Mouse (Mus musculus) embryonic facial prominence, embryonic 11.5 days (tissue): ENCODE results near the gene Sema4d. TPM values are rescaled to one million over a fixed set of nuclear protein-coding genes. Genes with fewer than 3 reads are reported as not detected.
"Not testable (repeated sequence)": the region's sequence is repeated elsewhere in the genome, so short reads cannot be mapped to it uniquely, and the experiment has no call there.

Source experiments
- ATAC-seq: fragments of 200-750 bp; cut with Nextera tagmentation; replicated peaks from 2 replicates; pipeline ENCODE4 v1.8.0; 2017; ENCODE audit warnings: low read depth; ENCODE audit not compliant: insufficient number of reproducible peaks, low FRiP score, low TSS enrichment
- DNase-seq: peaks from one replicate; pipeline ENCODE4 v3.0.0-alpha.2; 2015; ENCODE audit warnings: low spot score
- H3K27ac ChIP-seq: fragments of 300-500 bp; sonication (generic); replicated peaks from 2 replicates; pipeline ENCODE4 v1.5.1; 2014; ENCODE audit warnings: mild to moderate bottlenecking, low read depth, low read length, control low read depth
- H3K27me3 ChIP-seq: fragments of 300-500 bp; sonication (generic); 2 replicates; pipeline ENCODE4 v1.6.1; 2014; ENCODE audit warnings: mild to moderate bottlenecking, low read length, moderate library complexity, mixed read lengths; ENCODE audit not compliant: control insufficient read depth, insufficient read depth
- H3K36me3 ChIP-seq: fragments of 300-500 bp; sonication (generic); replicated peaks from 2 replicates; pipeline ENCODE4 v1.6.1; 2014; ENCODE audit warnings: low read depth, mild to moderate bottlenecking, low read length, moderate library complexity, mixed read lengths; ENCODE audit not compliant: control insufficient read depth, insufficient read depth
- H3K4me1 ChIP-seq: fragments of 300-500 bp; sonication (generic); 2 replicates; pipeline ENCODE4 v1.6.1; 2014; ENCODE audit warnings: low read length, mixed read lengths; ENCODE audit not compliant: control insufficient read depth, insufficient read depth
- H3K4me2 ChIP-seq: fragments of 300-500 bp; sonication (generic); 2 replicates; pipeline ENCODE4 v1.6.1; 2014; ENCODE audit warnings: low read depth, mild to moderate bottlenecking, control low read depth, low read length, moderate library complexity
- H3K4me3 ChIP-seq: fragments of 300-500 bp; sonication (generic); 2 replicates; pipeline ENCODE4 v1.5.1; 2014; ENCODE audit warnings: low read depth, low read length, control low read depth
- H3K9ac ChIP-seq: fragments of 300-500 bp; sonication (generic); replicated peaks from 2 replicates; pipeline ENCODE4 v1.6.1; 2014; ENCODE audit warnings: mild to moderate bottlenecking, control low read depth, low read length
- H3K9me3 ChIP-seq: fragments of 300-500 bp; sonication (generic); replicated peaks from 2 replicates; pipeline ENCODE4 v1.6.1; 2016; ENCODE audit warnings: mild to moderate bottlenecking, low read length, inconsistent platforms, mixed read lengths; ENCODE audit not compliant: control insufficient read depth
- WGBS: fragments of 180-500 bp; shearing (Covaris S2); extraction: QIAGEN DNeasy Blood & Tissue Kit; methylation state at CpG from one replicate; pipeline ENCODE4 v1.1.7; 2014; 5-methylcytosine and 5-hydroxymethylcytosine counted together
- polyA plus RNA-seq: library from polyadenylated mRNA; unstranded; fragments of >200 nt; fragmentation: Nextera tagmentation; extraction: Ambion mirVana; gene quantifications from 2 replicates; pipeline ENCODE4 v1.2.1, GENCODE M21; 2014

The Sema4d gene
- polyA plus RNA-seq, 1 experiment from 2014 or later: 5.4 TPM

GRCm38 (mm10) chr13:51668195-51668594, 125.4 kb downstream of the Sema4d start:
- H3K27ac ChIP-seq, H3K9ac ChIP-seq, H3K4me3 ChIP-seq, H3K4me2 ChIP-seq, H3K9me3 ChIP-seq, ATAC-seq, H3K4me1 ChIP-seq, DNase-seq, H3K27me3 ChIP-seq, H3K36me3 ChIP-seq: not testable (repeated sequence)
- WGBS: 87% methylated on average over 12 of the region's 12 CpGs

GRCm38 (mm10) chr13:51663561-51663960, 130.0 kb downstream of the Sema4d start:
- ATAC-seq: no peak
- peaks cover 6% of the 10 kb centered on the region for H3K36me3 ChIP-seq

GRCm38 (mm10) chr13:51659573-51659972, 134.0 kb downstream of the Sema4d start:
- DNase-seq (no peak), ATAC-seq (no peak)
- Histone ChIP-seq H3K9me3 (no peaks in the 10 kb centered on the region), H3K27ac (no peak overlapping the region), H3K4me1 (no peaks in the 10 kb centered on the region), H3K4me2 (no peak overlapping the region), H3K27me3 (no peaks in the 10 kb centered on the region), H3K4me3 (no peak overlapping the region), H3K9ac (no peak overlapping the region), H3K36me3 (peaks cover 6% of the 10 kb centered on the region)
- 97% methylated on average over 7 of the region's 7 CpGs for WGBS

More at GRCm38 (mm10) chr13:51663561-51663960, 130.0 kb downstream of the Sema4d start:
- Histone ChIP-seq H3K4me2 (no peak overlapping the region), H3K4me3 (no peak overlapping the region), H3K9ac (no peak overlapping the region), H3K27ac (no peak overlapping the region), H3K9me3 (no peaks in the 10 kb centered on the region), H3K4me1 (no peaks in the 10 kb centered on the region), H3K27me3 (no peaks in the 10 kb centered on the region)
- no peak for DNase-seq
- 86% methylated on average over 2 of the region's 2 CpGs for WGBS

DNA sequence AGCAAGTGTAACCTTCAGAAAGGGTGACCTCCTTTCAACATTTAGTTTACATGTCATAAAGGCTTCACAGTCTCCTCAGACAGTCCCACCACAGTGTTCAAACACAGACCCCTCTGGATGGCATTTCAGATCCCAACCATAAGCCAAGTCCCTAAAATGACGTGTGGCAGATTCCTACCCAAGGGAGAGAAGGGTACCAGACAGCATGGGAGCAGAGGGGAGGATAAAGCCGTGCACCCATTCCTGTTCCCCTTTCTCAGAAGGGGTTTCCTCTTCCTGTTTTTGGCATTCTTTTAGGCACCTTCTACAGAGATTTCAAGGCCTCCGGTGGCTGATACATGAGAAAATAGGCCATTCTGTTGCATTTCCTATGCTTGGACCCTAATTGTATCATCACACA, 135.5 kb downstream of the Sema4d start:
- H3K27me3 ChIP-seq: no peaks in the 10 kb centered on the region
- peaks cover 4% of the 10 kb centered on the region for H3K36me3 ChIP-seq
- H3K4me3 ChIP-seq: no peak overlapping the region
- H3K4me1 ChIP-seq: no peaks in the 10 kb centered on the region
- DNase-seq (no peak), ATAC-seq (no peak)
- no peak overlapping the region for H3K4me2 ChIP-seq
- no peak overlapping the region for H3K27ac ChIP-seq
- 83% methylated on average over 3 of the region's 3 CpGs for WGBS
- H3K9me3 ChIP-seq: no peaks in the 10 kb centered on the region
- no peak overlapping the region for H3K9ac ChIP-seq

- Histone ChIP-seq H3K4me3 (no peak overlapping the region), H3K9ac (no peak overlapping the region), H3K4me2 (no peak overlapping the region), H3K27ac (no peak overlapping the region), H3K4me1 (no peaks in the 10 kb centered on the region), H3K27me3 (no peaks in the 10 kb centered on the region), H3K9me3 (no peaks in the 10 kb centered on the region), H3K36me3 (peaks cover 4% of the 10 kb centered on the region)
- ATAC-seq (no peak), DNase-seq (no peak)
- WGBS: 93% methylated on average over 13 of the region's 13 CpGs
These were observed 136.9 kb downstream of the Sema4d start for GRCm38 (mm10) chr13:51656516-51657235.

DNA sequence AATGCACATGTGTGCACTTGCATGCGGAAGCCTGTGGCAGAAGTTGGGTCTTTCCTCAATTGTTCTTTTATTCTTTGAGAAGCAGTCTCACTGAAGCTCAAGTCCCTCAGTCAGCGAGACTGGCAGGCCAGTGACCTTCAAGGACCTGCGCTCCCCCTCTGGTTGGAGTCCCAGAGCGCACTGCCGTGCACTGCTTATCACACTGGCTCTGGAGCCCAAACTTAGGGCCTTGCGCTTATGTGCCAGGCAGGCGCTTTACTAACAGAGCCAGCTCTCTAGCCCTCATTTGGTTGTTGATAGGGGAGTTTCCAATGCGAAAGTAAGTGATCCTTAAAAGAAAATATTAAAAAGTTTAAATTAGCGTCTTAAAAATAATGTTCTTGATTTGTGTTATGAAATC, 139.6 kb downstream of the Sema4d start:
- no peaks in the 10 kb centered on the region for H3K4me1 ChIP-seq
- DNase-seq: no peak
- 93% methylated on average over 9 of the region's 9 CpGs for WGBS
- no peak for ATAC-seq
- no peaks in the 10 kb centered on the region for H3K9me3 ChIP-seq
- no peaks in the 10 kb centered on the region for H3K27me3 ChIP-seq
- no peak overlapping the region for H3K4me3 ChIP-seq
- H3K36me3 ChIP-seq: peaks cover 2% of the 10 kb centered on the region
- no peak overlapping the region for H3K9ac ChIP-seq
- H3K4me2 ChIP-seq: no peak overlapping the region
- no peak overlapping the region for H3K27ac ChIP-seq

DNA sequence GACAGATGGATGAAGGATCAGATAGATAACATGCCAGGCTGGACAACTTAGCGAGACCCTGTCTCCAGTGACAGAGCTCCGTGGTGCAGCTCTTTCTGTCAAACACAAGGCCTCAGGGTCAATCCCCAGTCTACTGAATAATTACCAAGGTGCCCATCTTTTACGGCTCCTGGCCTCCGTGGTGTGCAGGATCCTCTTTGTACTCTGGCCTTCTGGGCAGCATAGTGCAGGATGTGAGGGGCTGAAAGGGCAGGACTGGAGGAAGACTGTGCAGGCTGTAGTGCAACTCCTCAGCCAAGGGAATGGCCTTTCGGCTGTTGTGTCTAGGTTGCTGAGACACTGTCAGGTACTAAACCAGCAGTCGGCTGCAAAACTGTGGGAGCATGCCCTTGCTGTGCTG, 140.4 kb downstream of the Sema4d start:
- no peaks in the 10 kb centered on the region for H3K27me3 ChIP-seq
- H3K9ac ChIP-seq: no peak overlapping the region
- no peak overlapping the region for H3K4me2 ChIP-seq
- ATAC-seq: no peak
- 92% methylated on average over 6 of the region's 6 CpGs for WGBS
- H3K4me3 ChIP-seq: no peak overlapping the region
- H3K4me1 ChIP-seq: no peaks in the 10 kb centered on the region
- H3K9me3 ChIP-seq: no peaks in the 10 kb centered on the region
- DNase-seq: no peak
- H3K27ac ChIP-seq: no peak overlapping the region
- no peaks in the 10 kb centered on the region; the same call in none of the 2 replicates for H3K36me3 ChIP-seq

GRCm38 (mm10) chr13:51651408-51652064, 142.0 kb downstream of the Sema4d start, which contains the start of gene Secisbp2:
Secisbp2 (plus strand) TSS chr13:51651697.
- Histone ChIP-seq H3K27ac (peak within 1 kb of the TSS; percentile 66), H3K4me2 (peak within 1 kb of the TSS; percentile 77), H3K4me3 (peak within 1 kb of the TSS; percentile 67), H3K36me3 (no peaks in the 10 kb centered on the region; the same call in 1 of the 2 replicates), H3K9me3 (no peaks in the 10 kb centered on the region), H3K4me1 (peaks cover 4% of the 10 kb centered on the region), H3K9ac (peak within 1 kb of the TSS; percentile 70), H3K27me3 (no peaks in the 10 kb centered on the region)
- under 1% methylated on average over 69 of the region's 69 CpGs for WGBS
- ATAC-seq (peak; percentile 88), DNase-seq (peak; percentile 94)
